Mouse (Mus musculus) macrophage (primary cell): Measurements from ENCODE around the gene Churc1. TPM values are rescaled to one million over a fixed set of nuclear protein-coding genes. Genes with fewer than 3 reads are reported as not detected.

ENCODE experiments used
- H3K27ac ChIP-seq: fragments of 350-480 bp; formaldehyde crosslinking; 2 replicates; pipeline ENCODE4 v1.9.0; 2021
- H3K36me3 ChIP-seq: fragments of 350-480 bp; formaldehyde crosslinking; 2 replicates; pipeline ENCODE4 v1.9.0; 2021; ENCODE audit errors: inconsistent target
- H3K4me3 ChIP-seq: fragments of 350-480 bp; formaldehyde crosslinking; 2 replicates; pipeline ENCODE4 v1.9.0; 2021; ENCODE audit errors: inconsistent target
- H3K79me2 ChIP-seq: fragments of 350-480 bp; formaldehyde crosslinking; 2 replicates; pipeline ENCODE4 v1.9.0; 2021; ENCODE audit errors: inconsistent target
- WGBS: methylation state at CpG from one replicate; pipeline ENCODE4 v1.1.7; 2026; ENCODE audit warnings: inconsistent platforms; ENCODE audit not compliant: missing documents; 5-methylcytosine and 5-hydroxymethylcytosine counted together
- polyA plus RNA-seq: library from polyadenylated mRNA; stranded (reverse); fragments of 250-400 nt; gene quantifications from 3 replicates; pipeline ENCODE4 v1.2.4, GENCODE M21; 2018; ENCODE audit warnings: inconsistent platforms

Gene Churc1
- polyA plus RNA-seq, 1 experiment from 2014 or later: 23.7 TPM

GRCm38 (mm10) chr12:76810491-76810890 lies 45.2 kb downstream of the Churc1 start:
- H3K27ac ChIP-seq: no peak overlapping the region
- no peaks in the 10 kb centered on the region for H3K79me2 ChIP-seq

GRCm38 (mm10) chr12:76811006-76811405 lies 45.7 kb downstream of the Churc1 start:
- Histone ChIP-seq H3K79me2 (no peaks in the 10 kb centered on the region), H3K36me3 (no peaks in the 10 kb centered on the region), H3K4me3 (no peak overlapping the region), H3K27ac (no peak overlapping the region)
- 92% methylated on average over 4 of the region's 4 CpGs for WGBS

More at GRCm38 (mm10) chr12:76810491-76810890, 45.2 kb downstream of the Churc1 start:
- Histone ChIP-seq H3K36me3 (no peaks in the 10 kb centered on the region), H3K4me3 (no peak overlapping the region)
- 95% methylated on average over 5 of the region's 5 CpGs for WGBS

GRCm38 (mm10) chr12:76813543-76813942 lies 48.2 kb downstream of the Churc1 start:
- WGBS: 32% methylated on average over 10 of the region's 10 CpGs
- Histone ChIP-seq H3K36me3 (no peaks in the 10 kb centered on the region), H3K4me3 (no peak overlapping the region), H3K27ac (no peak overlapping the region), H3K79me2 (no peaks in the 10 kb centered on the region)

GRCm38 (mm10) chr12:76814120-76814519 lies 48.8 kb downstream of the Churc1 start:
- no peaks in the 10 kb centered on the region for H3K36me3 ChIP-seq
- 90% methylated on average over 1 of the region's 2 CpGs for WGBS
- no peaks in the 10 kb centered on the region for H3K79me2 ChIP-seq
- H3K4me3 ChIP-seq: no peak overlapping the region
- no peak overlapping the region for H3K27ac ChIP-seq

DNA sequence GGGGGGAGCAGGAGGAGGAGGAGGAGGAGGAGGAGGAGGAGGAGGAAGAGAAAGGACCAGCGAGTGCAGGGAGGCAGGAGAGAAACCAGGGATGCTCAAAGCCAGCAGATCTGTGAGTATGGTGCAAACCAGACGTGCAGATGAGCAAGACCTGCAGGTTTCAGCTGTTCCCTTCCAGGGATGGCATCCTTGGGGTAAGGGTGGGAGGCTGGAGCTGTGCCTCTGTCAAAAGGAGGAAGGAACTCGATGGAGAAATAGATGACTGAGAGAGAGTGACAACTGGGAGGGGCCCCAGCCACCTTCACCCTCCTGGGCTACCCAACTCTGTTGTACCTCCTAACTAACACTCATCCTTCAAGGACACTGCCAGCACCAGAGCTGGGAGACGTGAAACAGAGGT lies 51.4 kb downstream of the Churc1 start:
- WGBS: 47% methylated on average over 3 of the region's 4 CpGs
- Histone ChIP-seq H3K36me3 (no peaks in the 10 kb centered on the region), H3K4me3 (no peak overlapping the region), H3K79me2 (no peaks in the 10 kb centered on the region), H3K27ac (no peak overlapping the region)

DNA sequence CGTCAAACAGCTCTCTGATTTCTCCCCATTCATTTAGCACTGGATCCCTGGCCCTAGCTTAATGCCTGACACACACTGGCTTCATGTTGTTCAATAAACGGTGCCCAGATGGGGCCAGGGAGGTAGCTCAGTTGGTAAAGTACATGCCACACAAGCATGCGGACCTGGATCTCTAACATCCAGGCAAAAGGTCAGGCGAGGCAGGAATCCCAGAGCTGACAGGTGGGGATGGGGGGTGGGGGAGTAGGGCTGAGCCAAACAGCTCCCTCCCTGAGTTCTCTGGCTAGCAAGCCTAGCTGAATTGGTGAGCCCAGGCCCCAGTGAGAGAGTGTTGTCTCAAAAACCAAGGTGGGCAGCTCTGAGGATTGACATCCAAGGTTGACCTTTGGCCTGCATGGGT lies 51.8 kb downstream of the Churc1 start:
- Histone ChIP-seq H3K4me3 (no peak overlapping the region), H3K27ac (no peak overlapping the region), H3K36me3 (no peaks in the 10 kb centered on the region), H3K79me2 (no peaks in the 10 kb centered on the region)
- WGBS: 91% methylated on average over 4 of the region's 4 CpGs

DNA sequence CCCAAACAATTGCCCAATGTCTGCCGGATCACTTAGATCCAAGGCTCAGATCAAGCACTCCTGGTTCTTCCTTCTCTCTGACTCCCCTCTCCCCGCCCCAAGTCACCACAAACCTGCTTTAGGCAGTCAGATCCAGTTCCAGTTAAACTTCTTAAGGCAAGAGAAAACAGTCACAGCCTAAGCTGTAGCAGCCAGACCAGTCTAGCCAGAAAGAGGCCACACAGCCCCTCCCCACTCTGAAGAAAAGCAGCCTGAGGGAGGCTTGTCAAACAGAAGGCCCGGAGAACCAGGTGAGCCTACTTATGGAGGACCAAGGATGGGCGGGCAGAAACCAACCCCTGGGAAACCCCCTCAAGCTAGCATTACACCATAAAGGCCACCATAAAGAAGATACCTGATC lies 52.8 kb downstream of the Churc1 start:
- Histone ChIP-seq H3K79me2 (no peaks in the 10 kb centered on the region), H3K36me3 (no peaks in the 10 kb centered on the region)
- 92% methylated on average over 4 of the region's 4 CpGs for WGBS

GRCm38 (mm10) chr12:76818908-76819307 lies 53.6 kb downstream of the Churc1 start:
- H3K4me3 ChIP-seq: no peak overlapping the region
- no peaks in the 10 kb centered on the region for H3K79me2 ChIP-seq
- 91% methylated on average over 9 of the region's 9 CpGs for WGBS
- no peaks in the 10 kb centered on the region for H3K36me3 ChIP-seq
- no peak overlapping the region for H3K27ac ChIP-seq

More for the DNA sequence above, 52.8 kb downstream of the Churc1 start:
- no peak overlapping the region for H3K27ac ChIP-seq
- H3K4me3 ChIP-seq: no peak overlapping the region

- Histone ChIP-seq H3K36me3 (no peaks in the 10 kb centered on the region), H3K4me3 (no peak overlapping the region)
- 88% methylated on average over 6 of the region's 6 CpGs for WGBS
Measured at GRCm38 (mm10) chr12:76819816-76820215, 54.5 kb downstream of the Churc1 start.

GRCm38 (mm10) chr12:76820615-76821014 lies 55.3 kb downstream of the Churc1 start:
- H3K36me3 ChIP-seq: no peaks in the 10 kb centered on the region
- WGBS: 84% methylated on average over 4 of the region's 4 CpGs
- no peak overlapping the region for H3K4me3 ChIP-seq
- H3K27ac ChIP-seq: no peak overlapping the region
- H3K79me2 ChIP-seq: no peaks in the 10 kb centered on the region

More at GRCm38 (mm10) chr12:76819816-76820215, 54.5 kb downstream of the Churc1 start:
- Histone ChIP-seq H3K79me2 (no peaks in the 10 kb centered on the region), H3K27ac (no peak overlapping the region)

DNA sequence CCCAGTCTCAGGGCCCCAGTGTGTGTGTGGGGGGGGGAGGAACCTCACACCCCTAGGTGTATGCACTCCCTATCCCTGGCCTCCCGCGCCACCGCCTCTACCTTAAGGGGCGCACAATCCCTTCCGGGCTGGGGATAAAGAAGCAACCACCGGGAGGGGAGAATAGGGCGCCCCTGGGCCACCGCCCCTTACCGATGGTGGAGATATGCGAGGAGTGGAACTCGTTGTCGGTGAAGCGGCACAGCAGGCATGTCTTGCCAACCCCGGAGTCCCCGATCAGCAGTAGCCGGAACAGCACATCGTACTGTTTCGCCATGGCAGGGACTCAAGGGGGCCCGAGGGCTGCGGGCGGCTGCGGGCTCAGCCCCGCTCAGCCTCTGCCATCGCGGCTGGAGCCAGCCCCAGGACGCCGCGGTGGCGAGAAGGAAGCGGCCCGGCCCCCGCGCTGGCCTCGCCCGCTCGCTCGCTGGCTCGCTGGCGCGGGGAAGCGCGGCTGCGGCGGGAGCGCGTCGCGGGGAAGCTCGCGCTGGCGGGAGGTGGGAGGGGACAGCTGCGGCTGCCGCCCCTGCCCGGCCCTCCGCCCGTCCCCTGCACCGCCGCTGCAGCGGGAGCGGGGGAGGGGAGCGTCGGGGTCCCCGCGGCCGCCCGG lies 56.8 kb downstream of the Churc1 start:
- Histone ChIP-seq H3K4me3 (no peak overlapping the region), H3K79me2 (no peaks in the 10 kb centered on the region), H3K27ac (no peak overlapping the region), H3K36me3 (no peaks in the 10 kb centered on the region)
- 5% methylated on average over 51 of the region's 66 CpGs for WGBS

GRCm38 (mm10) chr12:76822651-76823041 lies 57.3 kb downstream of the Churc1 start, which contains the start of gene Rab15:
Gene Rab15 (minus strand): TSS chr12:76822908.
- H3K36me3 ChIP-seq: no peaks in the 10 kb centered on the region
- H3K79me2 ChIP-seq: no peaks in the 10 kb centered on the region
- no peak within 1 kb of the TSS for H3K4me3 ChIP-seq
- H3K27ac ChIP-seq: no peak within 1 kb of the TSS
- WGBS: 16% methylated on average over 16 of the region's 17 CpGs

- Histone ChIP-seq H3K79me2 (no peaks in the 10 kb centered on the region), H3K4me3 (no peak overlapping the region), H3K36me3 (no peaks in the 10 kb centered on the region), H3K27ac (no peak overlapping the region)
- 94% methylated on average over 4 of the region's 4 CpGs for WGBS
Measured at GRCm38 (mm10) chr12:76825283-76825682, 59.9 kb downstream of the Churc1 start.

DNA sequence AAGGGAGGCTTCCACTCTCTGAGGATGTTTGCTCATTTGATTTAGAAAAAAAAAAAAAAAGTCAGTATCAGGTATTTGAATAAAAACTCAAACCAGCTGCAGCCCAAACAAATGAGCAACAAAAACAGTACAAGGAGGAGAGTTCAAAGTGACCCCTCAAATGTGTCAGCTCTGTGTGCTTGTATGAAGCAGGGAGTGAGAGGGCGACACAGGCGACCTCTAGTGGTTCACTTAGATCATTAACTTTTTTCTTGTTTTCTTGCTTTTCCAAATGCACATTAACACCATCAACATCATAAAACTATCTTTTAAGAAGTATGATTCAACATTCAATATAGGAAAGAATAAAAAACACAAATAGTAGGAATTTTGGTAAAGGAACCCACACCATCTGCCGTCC lies 67.4 kb downstream of the Churc1 start:
- WGBS: 10% methylated on average over 3 of the region's 3 CpGs

More for the DNA sequence above, 67.4 kb downstream of the Churc1 start:
- no peaks in the 10 kb centered on the region for H3K36me3 ChIP-seq
- no peak overlapping the region for H3K27ac ChIP-seq
- no peaks in the 10 kb centered on the region for H3K79me2 ChIP-seq
- H3K4me3 ChIP-seq: no peak overlapping the region
